Mouse (Mus musculus): ENCODE data around the gene Pum1. TPM values are rescaled to one million over a fixed set of nuclear protein-coding genes. Genes with fewer than 3 reads are reported as not detected.
"Not testable (repeated sequence)": the region's sequence is repeated elsewhere in the genome, so short reads cannot be mapped to it uniquely, and the experiment has no call there.

Pum1 gene
- total RNA-seq, 4 experiments from 2014 or later = 53.7 to 65.4 (median 60.3) TPM

- no peak for DNase-seq (ENCODE audit: low spot score)
Measured at GRCm38 (mm10) chr4:130668541-130668940, 5.4 kb downstream of the Pum1 start.

DNA sequence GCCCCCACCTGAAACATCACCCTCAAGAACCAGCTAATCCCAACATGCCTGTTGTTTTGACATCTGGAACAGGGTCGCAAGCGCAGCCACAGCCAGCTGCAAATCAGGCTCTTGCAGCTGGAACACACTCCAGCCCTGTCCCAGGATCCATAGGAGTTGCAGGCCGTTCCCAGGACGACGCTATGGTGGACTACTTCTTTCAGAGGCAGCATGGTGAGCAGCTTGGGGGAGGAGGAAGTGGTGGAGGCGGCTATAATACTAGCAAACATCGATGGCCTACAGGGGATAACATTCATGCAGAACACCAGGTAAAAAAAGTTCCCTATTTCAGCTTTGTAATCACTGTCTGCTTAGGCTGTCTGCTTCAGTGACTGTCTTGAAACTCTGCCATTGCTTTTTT is 5.9 kb downstream of the Pum1 start:
- DNase-seq (ENCODE audit: low spot score) = no peak

- not testable (repeated sequence) for DNase-seq (ENCODE audit: low spot score)
Measured at GRCm38 (mm10) chr4:130670023-130670422, 6.9 kb downstream of the Pum1 start.

DNA sequence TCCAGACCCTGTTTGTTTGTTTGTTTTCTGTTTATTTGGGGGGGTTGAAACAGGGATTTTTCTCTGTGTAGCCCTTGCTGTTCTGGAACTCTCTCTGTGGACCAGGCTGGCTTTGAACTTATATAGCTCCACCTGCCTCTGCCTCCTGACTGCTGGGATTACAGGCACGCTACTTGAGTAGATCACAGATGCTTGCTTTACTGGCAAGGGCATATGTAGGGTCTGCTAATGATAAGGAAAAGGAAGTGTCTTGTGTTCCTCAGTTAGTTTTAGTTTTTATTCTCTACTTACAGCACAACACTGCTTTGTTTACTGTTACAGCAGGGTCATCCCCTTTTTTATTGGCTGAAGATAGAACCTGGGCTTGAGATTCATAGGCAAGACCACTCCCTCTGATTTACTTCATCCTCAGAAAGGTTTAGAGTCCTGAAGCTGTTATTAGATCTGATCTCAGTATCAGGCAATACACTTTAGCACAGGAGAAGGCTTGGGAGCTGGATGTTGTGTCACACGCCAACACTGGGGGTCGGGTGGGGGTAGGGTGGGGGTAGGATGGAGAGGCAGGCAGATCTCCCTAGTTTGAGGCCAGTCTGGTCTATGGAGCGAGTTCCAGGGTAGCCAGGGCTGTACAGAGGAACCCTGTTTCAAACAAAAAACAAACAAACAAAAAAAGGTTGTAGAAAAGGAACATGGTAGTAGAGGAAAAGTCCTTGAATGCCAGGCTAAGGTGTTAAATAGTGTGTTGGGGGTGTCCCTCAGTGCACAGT is 8.1 kb downstream of the Pum1 start:
- no peak for DNase-seq (ENCODE audit: low spot score)

DNA sequence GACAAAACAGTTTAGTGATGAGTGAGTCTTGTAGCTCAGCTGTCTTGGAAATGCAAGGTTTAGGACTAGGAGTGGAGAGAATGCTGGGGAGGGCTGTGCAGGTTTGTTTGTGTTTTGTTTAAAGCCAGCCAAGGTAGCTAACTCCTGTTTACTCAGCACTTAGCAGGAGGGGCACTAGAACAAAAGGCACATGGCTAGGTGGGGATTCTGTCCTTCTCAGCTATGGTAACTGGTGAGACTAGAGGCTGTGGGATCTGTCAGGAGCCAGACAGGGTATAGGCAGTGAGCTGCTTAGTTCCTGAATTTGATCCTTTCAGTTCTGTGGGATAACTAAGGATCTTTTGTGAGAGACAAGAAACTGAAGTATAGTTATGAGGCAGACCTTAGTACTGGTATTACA is 9.0 kb downstream of the Pum1 start:
- DNase-seq (ENCODE audit: low spot score) = no peak

- DNase-seq (ENCODE audit: low spot score) = no peak
Measured at GRCm38 (mm10) chr4:130676746-130677145, 13.6 kb downstream of the Pum1 start.

GRCm38 (mm10) chr4:130678149-130678548 is 15.0 kb downstream of the Pum1 start:
- no peak for DNase-seq (ENCODE audit: low spot score)

DNA sequence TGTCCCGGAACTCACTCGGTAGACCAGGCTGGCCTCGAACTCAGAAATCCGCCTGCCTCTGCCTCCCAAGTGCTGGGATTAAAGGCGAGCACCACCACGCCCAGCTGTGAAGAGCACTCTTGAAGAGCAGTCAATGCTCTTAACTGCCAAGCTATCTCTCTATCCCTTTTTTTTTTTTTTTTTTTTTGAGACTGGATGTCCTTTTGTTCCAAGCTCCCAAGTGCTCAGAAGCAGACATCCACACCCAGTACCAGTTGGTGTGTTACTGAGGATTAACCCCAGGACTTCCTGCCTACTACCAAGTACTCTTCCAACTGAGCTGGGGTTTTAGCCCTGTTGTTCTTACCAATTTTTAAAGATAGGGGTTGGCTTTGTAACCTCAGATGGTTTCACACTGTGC is 17.6 kb downstream of the Pum1 start:
- no peak for DNase-seq (ENCODE audit: low spot score)

GRCm38 (mm10) chr4:130683051-130683450 is 19.9 kb downstream of the Pum1 start:
- DNase-seq (ENCODE audit: low spot score) = not testable (repeated sequence)

- DNase-seq (ENCODE audit: low spot score) = peak; percentile 19
Measured at GRCm38 (mm10) chr4:130693936-130694335, 30.8 kb downstream of the Pum1 start.

GRCm38 (mm10) chr4:130694982-130695381 is 31.9 kb downstream of the Pum1 start:
- DNase-seq (ENCODE audit: low spot score) = no peak

- DNase-seq (ENCODE audit: low spot score) = no peak
Measured at GRCm38 (mm10) chr4:130701061-130701460, 37.9 kb downstream of the Pum1 start.

GRCm38 (mm10) chr4:130702835-130703535 is 39.9 kb downstream of the Pum1 start:
- DNase-seq (ENCODE audit: low spot score) = no peak

- no peak for DNase-seq (ENCODE audit: low spot score)
Measured at GRCm38 (mm10) chr4:130703601-130704000, 40.5 kb downstream of the Pum1 start.

DNA sequence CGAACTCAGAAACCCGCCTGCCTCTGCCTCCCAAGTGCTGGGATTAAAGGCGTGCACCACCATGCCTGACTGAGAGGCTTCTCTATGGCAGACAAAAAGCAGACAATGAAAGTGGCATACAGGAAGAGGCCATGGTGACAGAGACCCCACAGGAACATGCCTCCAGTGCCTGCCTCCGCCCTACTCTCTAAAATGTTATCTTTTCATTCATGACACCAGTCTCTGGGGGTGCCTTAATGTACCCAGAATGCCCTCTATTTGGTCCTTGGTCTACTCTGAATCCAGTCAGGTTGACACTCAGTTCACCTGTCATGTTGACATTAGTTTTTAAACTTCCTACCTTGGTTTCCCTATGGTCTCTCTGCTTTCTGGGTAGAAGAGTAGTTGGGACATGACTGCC is 41.5 kb downstream of the Pum1 start:
- DNase-seq (ENCODE audit: low spot score) = no peak

GRCm38 (mm10) chr4:130706215-130707000 is 43.3 kb downstream of the Pum1 start:
- DNase-seq (ENCODE audit: low spot score) = no peak

GRCm38 (mm10) chr4:130711353-130711848 is 48.3 kb downstream of the Pum1 start:
- no peak for DNase-seq (ENCODE audit: low spot score)

DNA sequence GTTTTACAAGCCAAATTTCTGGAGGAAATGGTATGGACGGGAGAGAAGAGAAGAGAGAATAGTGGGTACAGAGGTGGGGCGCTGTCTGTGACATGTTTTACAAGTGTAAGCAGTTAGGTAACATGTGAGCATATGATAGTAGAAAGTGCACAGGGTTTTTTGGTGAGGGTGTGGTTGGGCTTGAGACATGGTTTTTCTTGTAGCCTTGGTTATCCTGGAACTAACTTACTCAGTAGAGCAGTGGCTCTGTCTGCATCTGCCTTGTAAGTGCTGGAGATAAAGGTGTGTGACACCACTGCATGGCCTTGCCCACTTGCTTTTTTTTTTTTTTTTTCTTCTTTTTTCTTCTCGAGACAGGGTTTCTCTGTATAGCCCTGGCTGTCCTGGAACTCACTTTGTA is 49.2 kb downstream of the Pum1 start:
- DNase-seq (ENCODE audit: low spot score) = no peak

DNA sequence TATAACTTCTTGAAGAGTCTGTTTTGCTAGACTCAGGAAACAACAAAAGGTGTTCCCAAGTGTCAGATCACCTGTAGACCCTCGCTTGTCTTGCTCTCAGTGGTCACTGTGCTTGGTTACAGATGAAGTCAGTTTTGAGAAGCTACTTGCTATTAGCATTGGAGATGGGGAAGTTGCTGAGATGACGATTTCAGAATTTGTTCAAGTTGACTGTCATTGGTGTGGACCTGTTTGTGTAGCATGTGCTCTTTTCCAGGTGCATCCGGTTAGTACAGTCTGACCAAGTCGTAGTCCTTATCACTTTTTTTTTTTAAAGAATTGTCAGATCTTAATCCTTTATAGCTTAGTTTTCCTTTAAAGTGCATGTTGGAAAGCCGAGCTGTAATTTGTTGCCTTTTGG is 50.3 kb downstream of the Pum1 start:
- no peak for DNase-seq (ENCODE audit: low spot score)

DNA sequence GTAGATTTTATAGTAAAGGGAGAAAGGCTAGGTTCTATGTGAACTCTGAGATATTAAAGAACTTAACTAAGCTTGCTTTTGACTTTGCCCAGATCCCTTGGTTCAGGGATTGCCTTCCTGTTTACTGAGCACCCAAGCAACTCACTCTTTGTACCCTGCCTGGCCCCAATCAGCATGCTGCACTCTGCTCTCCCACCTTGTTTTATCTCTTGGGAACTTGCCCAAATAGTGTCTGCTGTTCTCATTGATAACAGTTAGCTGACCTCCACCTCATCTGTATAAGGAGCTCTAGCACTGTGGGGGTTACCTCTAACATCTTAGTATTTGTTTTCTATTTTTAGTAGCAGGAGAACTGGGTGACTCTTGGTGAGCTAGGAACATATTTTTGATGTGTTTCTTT is 52.0 kb downstream of the Pum1 start:
- DNase-seq (ENCODE audit: low spot score) = no peak

DNA sequence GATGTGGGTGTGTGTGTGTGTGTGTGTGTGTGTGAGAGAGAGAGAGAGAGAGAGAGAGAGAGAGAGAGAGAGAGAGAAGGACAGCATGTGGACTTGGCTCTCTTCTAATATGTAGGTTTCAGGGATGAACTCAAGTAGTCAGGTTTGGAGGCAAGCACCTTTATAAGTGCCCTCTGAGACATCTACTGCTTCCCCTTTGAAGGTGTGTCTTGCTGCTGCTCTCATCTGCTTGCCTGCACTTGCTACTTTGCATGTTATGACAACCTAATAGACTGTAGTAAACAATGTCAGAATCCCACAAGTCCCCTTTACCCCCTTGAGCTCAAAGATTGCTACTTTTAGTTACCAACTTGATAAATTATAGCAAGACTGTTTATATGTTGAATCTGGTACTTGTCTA is 52.5 kb downstream of the Pum1 start:
- no peak for DNase-seq (ENCODE audit: low spot score)

- DNase-seq (ENCODE audit: low spot score) = no peak
Measured at GRCm38 (mm10) chr4:130719348-130719747, 56.2 kb downstream of the Pum1 start.

Measured in heart, adult 8-10 months (tissue).